Comparison of ENCODE assay signal across 9 mouse cellular contexts in genomic region chr1:180431833-180432232, GRCm38 (mm10). TPM values are rescaled to one million over a fixed set of nuclear protein-coding genes. Genes with fewer than 3 reads are reported as not detected.
DNase-seq lines count a peak whose midpoint lies in the region.
"Had no signal": no experiment of that assay in that cellular context is flagged by ENCODE, and none has a peak within 500 bp of the region (broad histone marks: within the 10 kb centered on the region; RNA-seq: fewer than 3 reads in every experiment).

No protein-coding gene starts in this region.

- DNase-seq in lung, postnatal 10 days: peak; percentile 42
- DNase-seq in lung, postnatal 14 days: no peak
- peak; percentile 80 for DNase-seq in T-cell, adult 2 months (ENCODE audit: low spot score)
- DNase-seq in lung, postnatal 36 days: peak; percentile 61
- DNase-seq in thymus, adult 18-20 months: peak; percentile 42 to 52
- DNase-seq in embryo, embryonic 11 days: no peak
- DNase-seq in ovary, postnatal 36 days (ENCODE audit: low spot score): no peak
- no peak for DNase-seq in gastrocnemius, postnatal 25 days
- DNase-seq: kidney, adult 9 months had no signal

RNA-seq across cellular contexts. Expression of gene Stum, which starts 51.5 kb away (rescaled TPM):
- under 1 TPM; 0.43 to 0.49 TPM for total RNA-seq in gastrocnemius, postnatal 25 days (2021)

Comparison
In these comparisons a context has a peak if more than half of its experiments do, and no peak if none do; other contexts are left out.
1. DNase-seq: peak in lung, postnatal 10 days (single experiment), T-cell, adult 2 months (single experiment), lung, postnatal 36 days (single experiment) and thymus, adult 18-20 months (2 of 2); none in lung, postnatal 14 days (single experiment), embryo, embryonic 11 days (single experiment), ovary, postnatal 36 days (single experiment) and gastrocnemius, postnatal 25 days (single experiment).